Mouse (Mus musculus) stomach, postnatal 0 days (tissue): ENCODE results near the gene Srprb.

Experiments used
- CTCF ChIP-seq: IDR thresholded peaks from 2 replicates; pipeline ENCODE4 v1.5.1; 2016; ENCODE audit warnings: antibody characterized with exemption, low read depth, mild to moderate bottlenecking, moderate library complexity
- EP300 ChIP-seq: optimal IDR thresholded peaks from 2 replicates; pipeline ENCODE3; 2016; ENCODE audit warnings: antibody characterized with exemption

- no peak for TF ChIP-seq CTCF
- no peak for TF ChIP-seq EP300
Measured at GRCm38 (mm10) chr9:103224721-103225120, 22.8 kb upstream of the Srprb start.
